Mouse (Mus musculus): Measurements from ENCODE around the gene Gdf5. TPM values are rescaled to one million over a fixed set of nuclear protein-coding genes. Genes with fewer than 3 reads are reported as not detected.

Gdf5 gene
- polyA plus RNA-seq, 1 experiment, result not detected

DNA sequence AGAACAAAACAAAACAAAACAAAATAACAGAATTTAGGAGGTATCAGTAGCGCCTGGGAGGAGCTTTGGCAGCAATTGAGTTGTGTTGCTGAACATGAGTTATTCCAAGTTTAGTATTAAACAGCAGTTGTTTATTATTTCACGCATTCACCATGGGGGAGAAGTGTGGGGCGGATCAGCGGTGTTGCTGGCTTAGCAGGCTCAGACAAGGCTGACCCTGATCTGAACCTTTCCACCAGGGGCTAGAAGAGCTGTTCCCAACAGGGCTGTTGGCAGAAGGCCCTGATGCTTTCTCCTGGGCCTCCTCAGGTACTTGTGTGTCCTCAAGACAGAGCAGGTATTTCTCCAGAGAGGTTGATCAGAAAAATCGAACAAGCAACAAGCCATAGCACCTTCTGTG is 14.8 kb upstream of the Gdf5 start:
- no peak overlapping the region for H3ac ChIP-seq (ENCODE audit: control insufficient read depth, insufficient read length, low read depth)
- peaks cover 43% of the 10 kb centered on the region for H3K79me2 ChIP-seq (ENCODE audit: control insufficient read depth, insufficient read depth)
- H3K79me3 ChIP-seq (ENCODE audit: low read depth), result peaks cover 36% of the 10 kb centered on the region
- TF ChIP-seq FOSL1 (IDR thresholded peaks at IDR 0.05; ENCODE audit: insufficient read depth, low read length, poor library complexity, severe bottlenecking), result no peak
- no peak for TF ChIP-seq USF1 (IDR thresholded peaks at IDR 0.05; ENCODE audit: low read depth)
- TF ChIP-seq CEBPB (IDR thresholded peaks at IDR 0.05; ENCODE audit: low read depth), result no peak
- TF ChIP-seq CTCF (IDR thresholded peaks at IDR 0.05; ENCODE audit: control insufficient read depth, insufficient read depth, insufficient read length), result no peak
- no peak for TF ChIP-seq MYOG (IDR thresholded peaks at IDR 0.05; ENCODE audit: control insufficient read depth, extremely low read depth, insufficient read length)
- no peak for TF ChIP-seq MAX (IDR thresholded peaks at IDR 0.05)
- TF ChIP-seq MYOD1 (IDR thresholded peaks at IDR 0.05; ENCODE audit: control insufficient read depth, insufficient read length, low read depth), result no peak
- H3K27me3 ChIP-seq (ENCODE audit: control insufficient read depth, insufficient read depth, insufficient read length), result no peaks in the 10 kb centered on the region
- peaks cover 38% of the 10 kb centered on the region for H3K36me3 ChIP-seq (ENCODE audit: control insufficient read depth, insufficient read depth)
- H3K4me3 ChIP-seq (ENCODE audit: insufficient read depth, poor library complexity, severe bottlenecking), result no peak overlapping the region

DNA sequence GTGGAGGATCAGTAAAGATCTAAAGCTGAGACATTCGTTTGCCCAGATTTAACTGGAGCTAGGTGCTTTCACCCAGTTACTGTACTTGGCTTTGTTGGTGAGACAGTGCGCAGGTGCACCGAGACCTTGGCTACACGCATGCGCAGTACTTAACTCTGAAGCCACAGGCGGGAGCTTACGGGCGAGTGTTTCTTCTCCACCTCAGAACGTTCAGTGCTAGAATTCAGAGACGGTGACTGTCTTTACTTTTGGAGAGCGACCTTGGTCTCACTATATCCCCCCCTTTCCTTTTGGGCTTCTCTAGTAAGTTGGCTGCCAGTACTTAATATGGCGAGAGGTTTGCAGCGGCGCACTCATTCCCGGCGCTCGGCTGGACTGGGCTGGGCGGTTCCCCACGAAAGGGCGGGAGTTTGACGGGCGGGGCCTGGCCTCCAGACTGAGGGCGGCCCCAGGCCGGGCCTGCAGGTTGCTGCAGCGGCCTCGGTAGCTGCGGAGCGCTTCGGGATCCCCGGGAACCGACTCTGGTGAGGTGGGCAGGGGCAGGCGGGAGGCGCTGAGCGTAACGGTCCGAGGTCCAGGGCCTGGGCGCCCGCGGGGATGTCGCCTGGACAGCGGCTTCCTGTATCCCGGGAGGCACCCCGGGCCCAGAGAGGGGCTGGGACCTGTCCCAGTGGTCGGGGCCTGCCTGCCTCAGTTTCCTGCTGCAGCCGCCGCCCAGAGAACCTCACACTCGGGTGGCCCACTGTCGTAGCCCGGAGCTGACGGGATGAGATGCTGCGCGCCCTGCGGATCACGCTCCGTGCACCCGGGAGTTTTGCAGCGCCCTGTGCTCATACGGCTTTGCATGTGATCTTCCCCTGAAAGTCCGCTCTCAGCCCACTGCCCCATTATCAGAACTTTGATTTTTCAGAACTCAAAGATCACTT is 11.2 kb upstream of the Gdf5 start, which contains the start of gene Cep250:
Gene Cep250 (plus strand): TSS at position 325 of the 926 bp plus-strand sequence.
- Histone ChIP-seq H3K36me3 (ENCODE audit: control insufficient read depth, insufficient read depth) (peaks cover 3% of the 10 kb centered on the region), H3K27me3 (ENCODE audit: control insufficient read depth, insufficient read depth, insufficient read length) (no peaks in the 10 kb centered on the region), H3ac (ENCODE audit: control insufficient read depth, insufficient read length, low read depth) (peak within 1 kb of the TSS; percentile 72), H3K4me3 (ENCODE audit: insufficient read depth, poor library complexity, severe bottlenecking) (peak within 1 kb of the TSS; percentile 94), H3K79me2 (ENCODE audit: control insufficient read depth, insufficient read depth) (peaks cover 43% of the 10 kb centered on the region), H3K79me3 (ENCODE audit: low read depth) (peaks cover 36% of the 10 kb centered on the region)
- TF ChIP-seq MAX (IDR thresholded peaks at IDR 0.05) (no peak), CEBPB (IDR thresholded peaks at IDR 0.05; ENCODE audit: low read depth) (no peak), USF1 (IDR thresholded peaks at IDR 0.05; ENCODE audit: low read depth) (no peak), MYOD1 (IDR thresholded peaks at IDR 0.05; ENCODE audit: control insufficient read depth, insufficient read length, low read depth) (no peak), MYOG (IDR thresholded peaks at IDR 0.05; ENCODE audit: control insufficient read depth, extremely low read depth, insufficient read length) (no peak), CTCF (IDR thresholded peaks at IDR 0.05; ENCODE audit: control insufficient read depth, insufficient read depth, insufficient read length) (no peak), FOSL1 (IDR thresholded peaks at IDR 0.05; ENCODE audit: insufficient read depth, low read length, poor library complexity, severe bottlenecking) (no peak)

- Histone ChIP-seq H3K4me3 (ENCODE audit: insufficient read depth, poor library complexity, severe bottlenecking) (no peak overlapping the region), H3K27me3 (ENCODE audit: control insufficient read depth, insufficient read depth, insufficient read length) (no peaks in the 10 kb centered on the region), H3K79me3 (ENCODE audit: low read depth) (peaks cover 5% of the 10 kb centered on the region), H3K79me2 (ENCODE audit: control insufficient read depth, insufficient read depth) (peaks cover 7% of the 10 kb centered on the region), H3K36me3 (ENCODE audit: control insufficient read depth, insufficient read depth) (no peaks in the 10 kb centered on the region), H3ac (ENCODE audit: control insufficient read depth, insufficient read length, low read depth) (no peak overlapping the region)
- TF ChIP-seq CTCF (IDR thresholded peaks at IDR 0.05; ENCODE audit: control insufficient read depth, insufficient read depth, insufficient read length), result no peak
- TF ChIP-seq MYOD1 (IDR thresholded peaks at IDR 0.05; ENCODE audit: control insufficient read depth, insufficient read length, low read depth), result no peak
- no peak for TF ChIP-seq FOSL1 (IDR thresholded peaks at IDR 0.05; ENCODE audit: insufficient read depth, low read length, poor library complexity, severe bottlenecking)
- TF ChIP-seq MYOG (IDR thresholded peaks at IDR 0.05; ENCODE audit: control insufficient read depth, extremely low read depth, insufficient read length), result no peak
- TF ChIP-seq CEBPB (IDR thresholded peaks at IDR 0.05; ENCODE audit: low read depth), result no peak
- TF ChIP-seq USF1 (IDR thresholded peaks at IDR 0.05; ENCODE audit: low read depth), result no peak
- no peak for TF ChIP-seq MAX (IDR thresholded peaks at IDR 0.05)
Observed at GRCm38 (mm10) chr2:155952006-155952405, 6.8 kb upstream of the Gdf5 start.

- no peak overlapping the region for H3K4me3 ChIP-seq (ENCODE audit: insufficient read depth, poor library complexity, severe bottlenecking)
- H3K27me3 ChIP-seq (ENCODE audit: control insufficient read depth, insufficient read depth, insufficient read length), result no peaks in the 10 kb centered on the region
- no peak overlapping the region for H3ac ChIP-seq (ENCODE audit: control insufficient read depth, insufficient read length, low read depth)
- H3K79me2 ChIP-seq (ENCODE audit: control insufficient read depth, insufficient read depth), result no peaks in the 10 kb centered on the region
- no peaks in the 10 kb centered on the region for H3K36me3 ChIP-seq (ENCODE audit: control insufficient read depth, insufficient read depth)
- no peaks in the 10 kb centered on the region for H3K79me3 ChIP-seq (ENCODE audit: low read depth)
- TF ChIP-seq CEBPB (IDR thresholded peaks at IDR 0.05; ENCODE audit: low read depth) (no peak), FOSL1 (IDR thresholded peaks at IDR 0.05; ENCODE audit: insufficient read depth, low read length, poor library complexity, severe bottlenecking) (peak; percentile 27)
Observed at GRCm38 (mm10) chr2:155949362-155949761, 4.2 kb upstream of the Gdf5 start.

DNA sequence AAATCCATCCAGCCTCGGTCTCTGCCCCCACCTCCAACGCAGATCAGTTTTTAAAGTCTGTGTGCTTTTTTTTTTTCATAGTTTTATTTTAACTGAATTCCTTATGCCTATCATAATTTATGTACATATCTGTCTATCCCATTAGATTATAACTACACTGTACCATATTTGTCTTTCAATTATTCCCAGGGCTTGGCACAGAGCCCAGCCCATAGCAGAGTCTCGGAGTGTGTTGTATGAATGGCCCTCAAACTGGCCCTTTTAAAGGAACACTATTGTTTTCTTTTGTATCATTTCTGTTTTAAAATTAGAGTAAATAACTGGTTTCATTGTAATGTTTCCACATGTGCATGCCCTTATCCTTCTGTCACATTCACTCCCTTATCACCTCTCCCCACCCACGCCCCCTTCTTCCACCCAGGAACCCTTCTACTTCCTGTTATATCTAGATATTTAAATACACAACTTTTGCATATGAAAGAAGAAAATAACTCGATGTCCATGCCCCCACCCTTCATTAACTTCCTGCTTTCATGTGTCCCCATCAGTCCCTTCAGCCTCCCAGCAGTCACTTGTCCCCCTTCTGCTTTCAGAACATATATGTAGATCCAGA is 2.3 kb upstream of the Gdf5 start:
- no peaks in the 10 kb centered on the region for H3K79me2 ChIP-seq (ENCODE audit: control insufficient read depth, insufficient read depth)
- TF ChIP-seq CTCF (IDR thresholded peaks at IDR 0.05; ENCODE audit: control insufficient read depth, insufficient read depth, insufficient read length) (no peak), MYOG (IDR thresholded peaks at IDR 0.05; ENCODE audit: control insufficient read depth, extremely low read depth, insufficient read length) (no peak), USF1 (IDR thresholded peaks at IDR 0.05; ENCODE audit: low read depth) (no peak)
- H3K36me3 ChIP-seq (ENCODE audit: control insufficient read depth, insufficient read depth), result no peaks in the 10 kb centered on the region
- no peak overlapping the region for H3ac ChIP-seq (ENCODE audit: control insufficient read depth, insufficient read length, low read depth)
- H3K79me3 ChIP-seq (ENCODE audit: low read depth), result no peaks in the 10 kb centered on the region
- H3K27me3 ChIP-seq (ENCODE audit: control insufficient read depth, insufficient read depth, insufficient read length), result no peaks in the 10 kb centered on the region
- no peak overlapping the region for H3K4me3 ChIP-seq (ENCODE audit: insufficient read depth, poor library complexity, severe bottlenecking)

All from C2C12 (cell line).